Mouse (Mus musculus) frontal cortex, postnatal 14 days (tissue): Measurements from ENCODE around the gene Slc39a11.

Experiments used
- DNase-seq, 2 experiments: peaks; one replicate each; pipeline ENCODE4 v3.0.0; 2022; ENCODE audit warnings: low spot score in 2 of 2

Gene Slc39a11

GRCm38 (mm10) chr11:113510969-113511625 is 138.8 kb downstream of the Slc39a11 start:
- no peak for DNase-seq

GRCm38 (mm10) chr11:113510249-113510648 is 139.6 kb downstream of the Slc39a11 start:
- DNase-seq = no peak

GRCm38 (mm10) chr11:113507716-113508480 is 142.0 kb downstream of the Slc39a11 start:
- DNase-seq = no peak

GRCm38 (mm10) chr11:113505551-113506160 is 144.2 kb downstream of the Slc39a11 start:
- no peak for DNase-seq

GRCm38 (mm10) chr11:113504459-113505062 is 145.3 kb downstream of the Slc39a11 start:
- no peak for DNase-seq

- no peak for DNase-seq
Observed at GRCm38 (mm10) chr11:113502968-113503367, 146.9 kb downstream of the Slc39a11 start.

GRCm38 (mm10) chr11:113500631-113501305 is 149.1 kb downstream of the Slc39a11 start:
- no peak for DNase-seq

GRCm38 (mm10) chr11:113498889-113499288 is 151.0 kb downstream of the Slc39a11 start:
- DNase-seq = no peak

GRCm38 (mm10) chr11:113494021-113494546 is 155.8 kb downstream of the Slc39a11 start:
- no peak for DNase-seq

GRCm38 (mm10) chr11:113490530-113491520 is 159.1 kb downstream of the Slc39a11 start:
- DNase-seq = no peak

- no peak for DNase-seq
Observed at GRCm38 (mm10) chr11:113487603-113488335, 162.1 kb downstream of the Slc39a11 start.

- DNase-seq = no peak
Observed at GRCm38 (mm10) chr11:113484037-113484436, 165.8 kb downstream of the Slc39a11 start.

GRCm38 (mm10) chr11:113477550-113477949 is 172.3 kb downstream of the Slc39a11 start:
- DNase-seq = no peak

GRCm38 (mm10) chr11:113476720-113477119 is 173.2 kb downstream of the Slc39a11 start:
- DNase-seq = no peak

- DNase-seq = no peak
Observed at GRCm38 (mm10) chr11:113475491-113475890, 174.4 kb downstream of the Slc39a11 start.

GRCm38 (mm10) chr11:113473998-113474534 is 175.8 kb downstream of the Slc39a11 start:
- DNase-seq = no peak

- no peak for DNase-seq
Observed at GRCm38 (mm10) chr11:113471936-113472335, 177.9 kb downstream of the Slc39a11 start.

- no peak for DNase-seq
Observed at GRCm38 (mm10) chr11:113469919-113470785, 179.7 kb downstream of the Slc39a11 start.
